16 mouse cellular contexts compared by ENCODE assay signal in the genomic region with DNA sequence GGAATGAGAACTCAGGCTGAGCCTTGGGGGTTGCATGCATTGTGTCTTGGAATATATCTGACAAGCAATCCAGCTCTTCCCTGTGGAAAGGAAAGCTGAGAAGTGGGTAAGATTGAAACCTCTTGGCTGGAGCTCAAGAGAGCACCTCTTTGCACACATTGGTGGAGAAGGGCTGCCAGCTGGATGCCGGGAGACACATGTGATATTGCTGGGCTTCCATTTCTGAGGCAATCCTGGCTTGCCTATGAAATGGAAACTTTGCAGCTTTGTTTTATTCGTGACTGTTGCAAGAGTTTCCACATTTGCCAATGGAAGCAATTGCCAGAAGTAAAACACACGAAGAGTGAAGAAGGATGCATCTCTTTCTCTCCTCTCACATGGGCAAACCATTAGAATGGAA.
A peak's percentile ranks its signal among the peaks of the same experiment; 100 is the strongest.
DNase-seq lines count a peak whose midpoint lies in the region; ATAC-seq and TF ChIP-seq lines count a peak whose summit lies in the region.
"Had no signal": no experiment of that assay in that cellular context is flagged by ENCODE, and none has a peak within 500 bp of the region (broad histone marks: within the 10 kb centered on the region; RNA-seq: fewer than 3 reads in every experiment).

No protein-coding gene starts in this region.

- H3K4me3 ChIP-seq in intestine, postnatal 0 days (ENCODE audit: low read depth, low read length) = no peak overlapping the region
- H3K4me3 ChIP-seq: embryonic facial prominence, embryonic 12.5 days; left cerebral cortex, adult 2 months; liver, embryonic 15.5 days; megakaryocyte, embryonic 14.5 days had no signal

- H3K36me3 ChIP-seq in intestine, postnatal 0 days (ENCODE audit: control insufficient read depth, insufficient read depth) = no peaks in the 10 kb centered on the region
- H3K36me3 ChIP-seq: embryonic facial prominence, embryonic 12.5 days; liver, embryonic 15.5 days had no signal

- no peak overlapping the region for H3K9ac ChIP-seq in intestine, postnatal 0 days (ENCODE audit: low read depth, low read length)
- H3K9ac ChIP-seq: embryonic facial prominence, embryonic 12.5 days; liver, embryonic 15.5 days had no signal

- H3K4me2 ChIP-seq in intestine, postnatal 0 days (replicated peaks; ENCODE audit: low read depth) = no peak overlapping the region
- H3K4me2 ChIP-seq: embryonic facial prominence, embryonic 12.5 days; liver, embryonic 15.5 days had no signal

- TF ChIP-seq CTCF in intestine, postnatal 0 days (IDR thresholded peaks at IDR 0.05; ENCODE audit: low read depth) = no peak

- peak; percentile 6 to 11 for DNase-seq in cerebellum, postnatal 14 days
- DNase-seq in cerebellum, adult 8-10 months = no peak
- peak; percentile 8 for DNase-seq in layer of hippocampus, adult 9-11 months
- DNase-seq in layer of hippocampus, postnatal 10 days (ENCODE audit: low spot score in 2 of 2) = no peak
- peak; percentile 15 for DNase-seq in right cerebral cortex, postnatal 25 days
- no peak for DNase-seq in right cerebral cortex, postnatal 36 days (ENCODE audit: low spot score in 2 of 2)
- peak; percentile 61 for DNase-seq in skeletal muscle tissue, adult 2 months (ENCODE audit: low read depth, low spot score)
- DNase-seq: B cell, adult 2 months; cerebellum, adult 2 months; thymus, postnatal 14 days had no signal

- ATAC-seq in intestine, postnatal 0 days = no peak
- ATAC-seq: forebrain, embryonic 16.5 days had no signal

- no peaks in the 10 kb centered on the region for H3K9me3 ChIP-seq in intestine, postnatal 0 days (ENCODE audit: control insufficient read depth)
- H3K9me3 ChIP-seq: embryonic facial prominence, embryonic 12.5 days; liver, embryonic 15.5 days had no signal

- no peak overlapping the region for H3K27ac ChIP-seq in intestine, postnatal 0 days (ENCODE audit: low read depth, low read length)
- H3K27ac ChIP-seq: embryonic facial prominence, embryonic 12.5 days; left cerebral cortex, adult 2 months; liver, embryonic 15.5 days had no signal

- WGBS in intestine, postnatal 0 days = 78% methylated on average over 3 of the region's 3 CpGs

- H3K4me1 ChIP-seq in intestine, postnatal 0 days (replicated peaks; ENCODE audit: control insufficient read depth, insufficient read depth, low read length) = no peaks in the 10 kb centered on the region
- H3K4me1 ChIP-seq: embryonic facial prominence, embryonic 12.5 days; liver, embryonic 15.5 days; megakaryocyte, embryonic 14.5 days had no signal

- H3K27me3 ChIP-seq in intestine, postnatal 0 days (replicated peaks; ENCODE audit: control insufficient read depth, insufficient read depth, low read length) = no peaks in the 10 kb centered on the region
- H3K27me3 ChIP-seq: embryonic facial prominence, embryonic 12.5 days; liver, embryonic 15.5 days; megakaryocyte, embryonic 14.5 days had no signal

Comparison
In these comparisons a context has a peak if more than half of its experiments do, and no peak if none do; other contexts are left out.
1. DNase-seq: peak in cerebellum, postnatal 14 days (2 of 2), layer of hippocampus, adult 9-11 months (single experiment), right cerebral cortex, postnatal 25 days (single experiment) and skeletal muscle tissue, adult 2 months (single experiment); none in cerebellum, adult 8-10 months (single experiment), layer of hippocampus, postnatal 10 days (0 of 2) and right cerebral cortex, postnatal 36 days (0 of 2).